Mouse (Mus musculus) erythroblast, adult 5-6 weeks (primary cell): Measurements from ENCODE around the gene Mical3. TPM values are rescaled to one million over a fixed set of nuclear protein-coding genes. Genes with fewer than 3 reads are reported as not detected.
"Not testable (repeated sequence)": the region's sequence is repeated elsewhere in the genome, so short reads cannot be mapped to it uniquely, and the experiment has no call there.

ENCODE experiments used
- ATAC-seq: replicated peaks from 2 replicates; pipeline ENCODE4 v1.8.0; 2016; ENCODE audit warnings: moderate number of reproducible peaks, mild to moderate bottlenecking, moderate TSS enrichment, inconsistent platforms; ENCODE audit not compliant: poor library complexity, low FRiP score, severe bottlenecking
- total RNA-seq, 2 experiments: library from RNA; stranded (forward) in 1 of 2; stranded (reverse) in 1 of 2; fragments of 150-400 nt in 1 of 2; fragments of 200-764, 138-1000 nt in 1 of 2; gene quantifications; 2 replicates each; pipeline versions ENCODE4 v1.2.3 to v1.2.4; 2015 to 2017; ENCODE audit warnings: low replicate concordance in 2 of 2

Mical3 gene
- total RNA-seq, 2 experiments from 2014 or later: 99.0 to 133 TPM

DNA sequence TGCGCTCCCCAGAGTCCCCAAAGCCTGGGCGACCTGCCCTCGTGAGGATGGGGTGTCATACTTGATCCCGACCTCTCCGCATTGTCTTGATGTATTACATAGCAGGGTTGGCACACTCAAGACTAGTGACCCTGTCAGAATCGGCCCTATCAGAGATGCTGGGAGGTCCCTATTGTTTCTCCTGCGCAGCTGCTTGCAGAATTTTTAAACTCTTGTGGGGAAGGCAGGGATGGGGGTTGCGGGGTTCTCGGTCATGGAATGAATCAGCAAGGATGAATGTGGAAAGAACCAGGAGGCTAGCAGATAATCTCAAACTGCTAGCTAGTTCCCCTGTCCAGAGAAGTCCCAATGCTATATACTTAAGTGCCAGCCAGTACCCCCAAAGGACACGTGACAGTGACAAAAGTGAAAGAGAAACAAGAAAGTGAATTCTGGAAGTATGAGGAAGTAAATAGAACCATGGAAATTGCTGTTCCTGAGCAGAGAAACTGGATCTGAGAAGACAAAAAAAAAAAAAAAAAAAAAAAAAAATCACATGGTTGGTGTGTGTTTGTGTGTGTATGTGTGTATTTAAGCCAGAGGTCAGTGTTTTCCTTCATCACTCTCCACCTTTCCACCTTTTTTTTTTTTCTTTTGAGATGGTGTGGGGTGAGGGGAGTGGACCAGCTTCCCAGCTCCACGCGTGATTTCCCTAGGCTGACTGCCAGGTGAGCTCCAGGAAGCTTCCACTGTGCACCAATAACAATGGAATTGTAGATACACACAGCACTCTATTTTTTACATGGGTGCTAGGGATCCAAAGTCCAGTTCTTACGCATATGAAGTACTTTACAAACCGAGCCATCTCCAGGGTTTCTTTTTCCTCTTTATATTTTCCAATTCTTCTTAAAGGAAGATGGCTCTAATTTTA, 213.6 kb downstream of the Mical3 start:
- ATAC-seq: peak; percentile 8

DNA sequence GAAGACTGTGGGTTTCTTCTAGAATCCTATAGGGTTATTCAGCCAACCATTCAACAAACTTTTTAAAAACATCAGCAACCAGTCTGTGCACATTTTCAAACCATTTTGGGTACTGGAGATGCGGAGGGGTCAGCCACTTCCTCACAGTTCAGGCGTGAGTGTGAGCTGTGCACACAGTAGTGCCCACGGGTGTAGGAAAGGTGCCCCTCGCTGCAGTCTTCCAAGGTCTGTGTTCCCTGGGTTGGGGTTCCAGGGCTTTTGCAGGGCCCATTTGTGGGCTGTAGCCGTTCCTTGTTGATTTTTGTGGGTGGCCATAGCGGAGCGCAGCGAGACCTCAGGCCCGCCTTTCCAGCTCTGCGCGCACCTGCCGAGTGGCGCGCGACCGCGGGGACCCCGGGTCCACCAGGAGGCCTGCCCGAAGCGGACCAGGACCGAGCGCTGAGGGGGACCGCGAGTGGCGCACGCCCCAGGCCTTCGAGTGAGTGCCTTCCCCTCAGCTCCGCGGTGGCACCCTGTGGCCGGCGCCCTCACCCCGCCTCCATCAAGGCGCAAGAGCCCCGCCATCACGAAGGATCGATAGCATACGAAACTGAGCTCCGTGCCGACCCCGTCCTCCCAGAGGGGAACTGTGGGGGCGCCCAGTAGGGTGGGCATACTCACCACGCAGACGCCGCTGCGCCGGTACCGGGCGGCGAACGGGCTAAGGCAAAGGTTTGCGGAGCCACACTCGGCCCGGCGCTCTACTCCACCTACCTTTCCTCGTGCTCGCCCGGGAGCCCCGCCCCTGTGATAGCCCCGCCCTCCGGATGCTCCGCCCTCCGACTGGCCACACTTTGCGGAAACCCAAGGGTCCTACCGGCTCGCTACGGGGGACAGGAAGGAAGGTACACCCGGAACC, 214.5 kb downstream of the Mical3 start, which contains the start of gene Bid:
Gene Bid (minus strand): TSS at position 780 of the 898 bp plus-strand sequence.
- ATAC-seq: peak; percentile 82

DNA sequence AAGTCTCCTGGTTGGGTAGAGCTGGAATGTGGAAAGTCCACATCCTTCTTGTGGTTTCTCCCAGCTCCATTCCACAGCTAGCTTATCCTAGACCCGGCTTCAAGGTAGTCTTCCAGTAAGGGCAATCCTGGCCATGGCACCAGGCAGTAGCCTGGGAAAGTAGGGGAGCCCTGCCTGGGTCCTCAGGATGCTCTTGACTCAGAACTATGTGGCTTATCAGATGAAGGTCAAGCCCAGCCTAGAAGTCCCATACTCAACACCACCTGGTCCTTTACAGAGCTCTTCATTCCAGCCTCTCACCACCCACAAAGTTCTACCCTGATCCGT, 215.2 kb downstream of the Mical3 start:
- no peak for ATAC-seq

DNA sequence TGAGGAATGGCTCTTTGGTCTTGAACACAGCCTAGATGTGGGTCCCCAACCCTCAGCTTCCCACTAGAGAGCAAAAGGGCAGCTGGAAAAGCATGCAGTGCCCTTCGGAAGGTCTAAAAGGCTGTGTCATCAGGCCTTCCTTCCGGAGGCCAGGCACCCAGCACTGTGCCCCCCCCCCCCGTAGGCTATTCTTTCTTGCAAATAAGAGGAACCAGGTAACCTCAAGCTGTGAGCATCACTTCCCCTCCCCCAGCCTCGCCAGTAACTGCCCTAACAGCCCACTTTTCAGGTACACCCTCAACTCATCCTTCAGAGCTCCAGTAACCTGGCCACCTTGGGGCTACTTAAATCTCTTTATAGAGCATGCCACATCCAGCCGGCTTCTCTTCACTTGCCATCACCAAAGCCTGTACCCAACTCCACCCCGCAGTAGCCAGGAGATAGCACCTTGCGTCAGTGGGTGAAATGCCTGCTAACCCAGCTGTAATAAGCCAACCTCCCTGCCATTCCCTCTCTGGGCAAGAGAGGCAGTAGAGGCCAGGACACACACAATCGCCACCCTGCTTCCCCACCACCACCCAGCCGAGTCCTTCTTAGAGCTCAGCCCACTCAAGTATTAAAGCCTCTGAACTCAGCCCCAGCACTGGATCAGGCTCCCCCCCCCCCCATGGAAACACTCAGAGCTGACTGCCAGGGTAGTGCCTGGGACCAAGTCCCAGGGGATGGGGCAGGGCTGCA, 215.7 kb downstream of the Mical3 start:
- peak; percentile 79 for ATAC-seq

DNA sequence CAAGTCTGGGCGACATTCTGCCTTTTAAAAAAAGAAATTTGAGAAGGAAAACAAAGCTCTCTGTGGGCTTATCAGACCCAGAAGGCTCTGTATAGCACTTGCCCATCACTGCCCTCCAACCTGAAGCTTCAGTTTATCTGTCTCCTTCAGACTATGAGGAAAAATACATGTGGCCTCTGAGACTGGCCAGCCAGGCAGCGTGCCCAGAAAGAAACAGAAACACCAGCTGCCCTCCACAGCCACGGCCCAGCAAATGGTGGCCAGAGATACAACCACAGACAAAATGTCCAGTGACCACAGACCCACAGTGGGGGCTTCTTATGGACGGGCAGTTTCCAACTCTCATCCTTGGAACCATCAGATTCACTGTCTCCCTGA, 216.3 kb downstream of the Mical3 start:
- ATAC-seq: peak; percentile 38; the same call in 1 of the 2 replicates

DNA sequence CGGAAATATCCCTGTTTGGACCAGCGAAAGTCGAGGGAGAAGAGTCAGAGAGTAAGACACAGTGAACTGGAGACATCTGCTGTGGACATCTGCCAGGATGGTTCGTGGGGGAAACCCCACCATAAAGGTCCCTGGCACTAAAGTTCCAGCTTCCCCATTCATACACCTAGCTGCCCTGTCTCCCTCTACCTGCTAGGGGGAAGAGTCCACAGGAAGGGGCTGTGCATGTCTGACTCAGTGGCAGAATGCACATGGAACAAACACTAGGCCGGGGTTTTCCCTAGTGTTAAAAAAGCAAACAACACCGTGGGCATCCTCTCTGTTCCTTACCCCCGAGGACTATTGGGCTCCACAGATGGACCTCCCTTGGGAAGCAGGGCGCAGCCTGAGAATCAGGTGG, 217.0 kb downstream of the Mical3 start:
- no peak for ATAC-seq

DNA sequence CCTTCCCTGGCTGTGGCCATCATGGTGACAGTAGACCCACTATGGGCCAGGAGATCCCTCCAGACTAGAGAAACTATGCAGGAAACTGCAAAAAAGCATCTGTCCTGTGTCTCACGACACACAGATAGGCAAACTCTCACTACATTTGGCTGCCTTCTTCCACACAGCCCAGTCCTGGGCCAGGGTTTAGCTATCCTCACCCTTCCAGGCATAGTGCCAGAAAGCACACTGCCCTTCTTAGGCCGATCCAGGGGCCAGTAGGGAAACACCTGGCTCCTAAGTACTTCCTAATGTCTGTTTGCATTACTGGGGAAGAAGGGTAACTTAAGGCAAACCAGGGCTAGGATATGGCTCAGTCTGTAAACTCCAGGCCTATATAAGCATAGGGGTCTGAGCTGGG, 217.9 kb downstream of the Mical3 start:
- no peak for ATAC-seq

DNA sequence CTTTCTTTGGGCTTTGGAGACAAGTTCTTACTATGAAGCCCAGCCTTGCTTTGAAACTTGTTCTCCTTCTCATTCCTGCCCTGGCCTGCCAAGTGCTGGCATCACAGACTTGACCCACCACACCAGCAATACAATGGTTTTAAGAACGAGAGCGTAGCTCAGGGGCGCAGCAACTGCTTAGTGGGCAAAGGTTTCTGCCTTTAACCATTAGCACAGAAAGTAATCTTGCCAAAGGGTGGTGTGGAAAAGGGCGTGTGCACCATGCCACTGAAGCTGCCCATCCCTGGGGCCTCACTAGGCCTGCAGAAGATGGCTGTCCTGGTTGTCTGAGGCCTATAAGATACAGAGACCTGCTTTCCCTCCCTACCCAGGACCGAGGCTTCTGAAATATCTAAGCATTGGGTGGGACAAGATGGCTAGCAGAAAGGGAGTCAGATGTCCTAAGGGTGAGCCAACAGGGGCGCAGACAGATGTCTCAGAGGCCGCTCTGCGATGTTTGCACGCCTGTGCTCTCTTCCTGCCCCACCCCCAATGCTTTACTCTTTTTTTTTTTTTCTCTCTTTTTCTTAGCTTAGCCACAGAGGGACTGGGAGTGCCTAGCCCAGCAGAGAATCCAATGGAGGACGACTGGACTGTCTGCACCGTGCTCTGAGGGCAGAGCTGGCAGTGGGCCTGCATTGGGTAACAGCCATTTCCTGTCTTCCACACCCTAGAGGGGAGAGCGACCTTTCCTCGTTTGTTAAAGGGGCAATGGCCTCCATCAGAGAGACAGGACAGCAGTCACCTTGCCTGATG, 219.4 kb downstream of the Mical3 start:
- 0 out of 2 replicates have a peak, but pooled peaks have one; percentile 23 for ATAC-seq

DNA sequence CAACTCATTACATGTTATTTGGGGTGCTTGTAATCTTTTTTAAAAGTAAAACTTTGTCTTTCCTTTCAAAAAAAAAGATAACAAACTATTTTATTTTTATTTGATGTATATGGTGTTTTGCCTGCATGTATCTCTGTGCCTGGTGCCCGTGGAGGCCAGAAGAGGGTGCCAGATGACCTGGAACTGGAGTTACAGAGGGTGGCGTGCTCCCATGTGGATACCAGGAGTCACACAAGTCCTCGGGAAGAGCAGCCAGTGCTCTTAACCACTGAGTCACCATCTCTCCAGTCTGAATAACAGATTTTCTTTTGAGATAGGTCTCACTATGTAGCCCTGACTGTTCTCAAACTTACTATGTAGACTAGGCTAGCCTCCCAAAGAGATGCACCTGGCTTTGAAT, 221.3 kb downstream of the Mical3 start:
- ATAC-seq: no peak

DNA sequence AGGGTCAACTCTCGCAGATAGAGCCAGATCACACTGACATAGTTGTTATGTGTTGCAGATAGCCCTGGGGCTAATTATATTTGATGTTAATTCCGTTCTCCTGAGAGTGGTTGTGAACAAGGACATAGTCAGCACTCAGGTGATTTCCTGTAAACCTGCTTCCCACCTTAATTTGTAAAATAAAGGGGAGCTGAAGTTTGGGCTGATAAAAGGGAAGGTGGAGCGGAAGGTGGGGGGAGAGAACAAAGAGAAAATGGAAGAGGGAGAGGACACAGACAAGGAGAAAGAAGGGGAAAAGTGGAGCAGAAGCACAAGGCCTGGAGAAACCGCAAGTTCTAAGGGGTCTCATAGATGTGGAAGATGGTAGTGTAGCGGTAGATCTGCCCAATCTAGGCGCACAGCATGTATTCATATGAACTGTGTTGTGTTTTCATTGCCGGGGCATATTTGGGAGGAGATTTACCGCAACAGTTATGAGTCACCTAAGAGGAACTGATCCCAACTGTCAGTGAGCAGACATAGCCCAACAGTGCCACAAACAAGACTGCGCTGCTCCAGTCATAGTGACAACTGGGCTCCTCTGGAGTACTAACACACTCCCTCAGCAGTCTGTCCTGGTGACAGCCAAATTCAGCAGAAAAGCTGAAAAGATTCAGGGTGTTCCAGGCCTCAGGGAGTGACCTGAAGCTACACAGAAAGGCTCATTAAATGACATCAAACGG, 222.8 kb downstream of the Mical3 start:
- not testable (repeated sequence) for ATAC-seq

DNA sequence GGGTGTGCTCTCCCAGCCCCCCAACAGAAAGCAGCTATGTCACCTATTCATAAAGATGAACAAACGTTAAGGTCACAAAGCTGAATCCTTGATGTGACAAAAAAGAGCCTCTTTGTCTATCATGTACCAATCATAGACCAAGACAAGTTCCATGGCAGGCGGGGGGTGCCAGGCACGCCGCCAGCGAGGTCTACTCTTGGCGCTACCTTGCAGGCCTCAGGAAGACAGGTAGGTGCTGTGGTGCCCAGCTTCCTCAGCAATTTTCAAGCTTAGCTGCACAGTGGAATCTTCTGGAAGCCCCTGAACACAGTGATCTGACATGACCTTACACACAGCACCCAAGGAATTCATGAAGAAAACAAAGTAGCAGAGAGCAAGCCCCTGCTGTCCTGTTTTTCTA, 224.3 kb downstream of the Mical3 start:
- no peak for ATAC-seq

DNA sequence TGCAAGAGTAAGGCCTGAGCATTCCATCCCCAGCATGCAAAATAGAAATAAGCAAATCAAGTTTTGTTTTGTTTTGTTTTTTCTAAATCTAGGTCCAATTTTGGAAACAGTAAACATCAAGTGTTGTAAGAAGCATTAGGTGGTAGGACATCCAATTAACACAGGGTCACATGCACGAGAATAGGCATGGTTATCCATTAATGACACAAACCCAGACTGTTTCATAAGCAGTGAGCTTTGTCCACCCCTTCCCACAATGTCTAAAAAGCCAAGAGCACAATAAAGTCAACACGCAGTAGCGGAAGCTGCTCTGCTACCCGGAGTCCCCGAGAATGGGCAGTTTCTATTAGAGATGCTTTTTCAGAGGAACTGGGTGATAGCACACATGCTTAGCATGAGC, 225.7 kb downstream of the Mical3 start:
- ATAC-seq: no peak

DNA sequence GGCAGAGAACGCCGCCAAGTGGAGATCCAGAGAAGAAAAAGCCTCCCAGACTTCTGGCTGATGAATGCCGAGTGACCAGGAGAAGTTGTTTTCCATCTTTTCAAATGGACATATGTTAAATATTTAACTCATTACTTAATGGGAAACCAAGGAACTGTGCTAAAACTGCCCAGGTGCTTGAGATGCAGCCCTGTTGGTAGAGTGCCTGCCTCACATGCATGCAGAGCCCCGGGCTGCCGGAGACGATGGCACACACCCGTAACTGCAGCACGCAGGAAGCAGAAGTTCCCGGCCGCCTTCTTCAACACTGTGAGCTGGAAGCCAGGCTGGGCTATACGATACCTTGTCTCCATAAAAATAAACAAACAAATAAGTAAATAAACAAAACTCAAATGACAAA, 226.8 kb downstream of the Mical3 start:
- ATAC-seq: no peak

DNA sequence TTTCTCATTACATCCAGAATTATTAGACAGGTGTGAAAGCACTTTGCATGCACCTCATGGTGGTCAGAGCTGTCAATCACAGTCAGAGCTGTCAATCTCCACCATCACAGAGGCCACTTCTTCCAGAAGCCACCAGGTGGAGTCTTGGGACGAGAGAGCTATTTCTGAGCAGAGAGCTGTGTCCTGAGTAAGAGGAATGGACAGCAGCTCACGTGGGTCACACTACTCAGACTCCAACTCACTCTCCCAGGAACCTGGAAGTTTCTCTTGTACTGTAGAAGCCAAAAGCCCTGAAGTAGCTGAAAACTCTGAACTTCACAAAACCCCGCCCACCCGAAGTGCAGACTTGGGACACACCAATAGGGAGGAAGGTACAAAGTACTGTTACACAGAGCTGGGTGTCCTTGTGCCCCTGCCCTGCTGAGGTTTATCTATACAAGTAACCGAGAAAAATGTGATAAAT, 227.3 kb downstream of the Mical3 start:
- ATAC-seq: peak; percentile 90

DNA sequence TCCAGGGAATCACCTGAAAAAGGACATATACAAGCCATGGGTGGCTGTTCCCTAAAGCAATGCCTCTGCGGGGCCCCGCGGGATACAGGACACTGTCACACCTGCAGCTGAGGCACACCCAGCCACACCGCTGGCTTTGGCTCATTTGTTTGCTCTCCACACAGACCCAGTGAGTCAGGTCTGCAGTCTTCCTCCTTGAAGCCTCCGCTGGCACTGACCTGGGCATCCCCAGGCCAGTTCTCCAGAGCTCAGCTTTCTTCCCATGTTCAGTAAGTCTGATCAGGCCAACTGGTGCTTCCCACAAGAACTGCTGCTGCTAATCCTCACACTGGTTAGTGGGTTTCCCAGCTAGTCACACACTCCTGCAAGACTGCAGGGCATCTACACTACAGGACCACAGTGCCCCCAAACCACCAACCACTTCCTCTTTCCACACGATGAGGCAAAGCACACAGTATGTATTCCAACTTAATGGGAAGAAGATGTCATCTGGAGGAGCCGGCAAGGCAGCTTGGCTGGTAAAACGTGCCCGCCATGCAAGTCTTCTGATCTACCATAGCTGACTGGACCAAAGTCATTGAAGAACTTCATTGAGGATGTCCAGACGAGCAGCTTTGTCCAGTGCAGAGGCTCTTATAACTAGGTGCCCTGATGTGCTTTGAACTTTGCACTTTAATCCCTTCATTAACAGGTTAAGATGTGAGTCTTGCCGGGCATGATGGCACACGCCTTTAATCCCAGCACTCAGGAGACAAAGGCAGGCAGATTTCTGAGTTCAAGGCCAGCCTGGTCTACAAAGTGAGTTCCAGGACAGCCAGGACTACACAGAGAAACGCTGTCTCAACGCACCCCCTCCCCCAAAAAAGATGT, 228.8 kb downstream of the Mical3 start:
- no peak for ATAC-seq

DNA sequence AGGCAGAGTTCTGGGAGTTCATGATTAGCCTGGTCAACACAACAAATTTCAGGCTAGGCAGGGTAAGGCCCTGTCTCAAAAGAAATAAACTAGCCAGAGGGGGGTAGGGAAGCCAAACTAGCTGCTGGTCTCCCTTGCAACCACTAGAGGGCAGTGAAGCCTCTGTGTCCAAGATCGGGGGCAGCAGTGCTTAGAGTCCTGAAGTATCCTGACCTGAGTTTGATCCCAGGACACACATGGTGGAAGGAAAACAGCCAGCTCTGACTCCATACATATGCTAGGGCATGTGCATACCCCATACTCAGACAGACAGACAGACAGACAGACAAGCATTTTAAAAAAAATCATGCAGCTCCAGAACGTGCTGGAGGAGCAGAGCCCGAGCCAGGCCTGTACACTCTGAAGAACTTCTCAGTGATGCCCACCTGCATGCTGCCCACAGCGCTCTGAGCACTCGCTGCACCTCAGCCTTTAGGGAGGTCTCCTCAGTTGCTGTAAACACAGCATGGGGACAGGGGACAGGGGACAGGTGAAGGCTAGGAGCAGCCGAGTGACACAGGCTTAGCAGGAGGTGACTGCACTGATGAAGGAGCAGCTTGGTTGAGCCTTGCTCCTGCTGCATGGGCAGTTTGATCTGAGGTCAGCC, 232.5 kb downstream of the Mical3 start:
- ATAC-seq: peak; percentile 79

DNA sequence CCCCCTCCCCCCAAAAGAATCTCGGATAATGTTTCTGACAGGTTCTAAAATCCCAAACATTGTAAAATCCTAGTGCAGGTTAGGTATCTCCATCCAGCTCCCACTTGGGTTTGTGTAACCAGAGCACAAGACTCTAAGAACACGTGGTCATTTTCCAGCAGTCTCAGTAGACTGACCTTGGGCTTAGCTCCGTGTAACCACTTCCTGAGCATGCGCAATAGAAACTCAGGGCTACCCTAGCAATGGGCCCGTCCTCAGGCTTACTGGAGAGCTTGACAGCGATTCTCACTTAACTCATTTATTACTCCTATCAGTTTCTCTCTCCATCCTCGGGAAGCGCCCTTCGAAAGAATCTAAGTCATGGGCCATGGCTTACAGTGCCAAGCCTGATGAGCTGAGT, 236.3 kb downstream of the Mical3 start:
- ATAC-seq: no peak
